Mouse (Mus musculus): ENCODE results near the gene Hsf2. TPM values are rescaled to one million over a fixed set of nuclear protein-coding genes. Genes with fewer than 3 reads are reported as not detected.
"Not testable (repeated sequence)": the region's sequence is repeated elsewhere in the genome, so short reads cannot be mapped to it uniquely, and the experiment has no call there.

The Hsf2 gene
- polyA plus RNA-seq, 1 experiment, result 32.1 TPM

DNA sequence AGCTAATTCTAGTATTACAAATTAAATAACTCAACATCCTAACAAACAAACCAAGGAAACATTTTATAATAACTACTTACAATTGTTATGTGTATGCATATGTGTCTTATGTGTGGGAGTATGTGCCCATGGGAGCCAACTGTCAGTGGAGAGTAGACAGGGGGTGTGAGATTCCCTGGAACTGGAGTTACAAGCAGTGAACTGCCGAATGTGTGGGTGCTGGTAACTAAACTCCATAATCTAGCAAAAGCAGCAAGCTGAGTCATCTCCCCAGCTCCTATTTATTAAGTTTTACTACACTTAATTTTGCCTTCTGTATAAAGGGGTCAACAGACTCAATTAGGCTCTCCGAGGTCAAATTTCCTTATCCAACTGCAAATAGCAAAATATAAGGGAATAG is 44.9 kb downstream of the Hsf2 start:
- no peak for TF ChIP-seq CTCF (IDR thresholded peaks at IDR 0.05; ENCODE audit: borderline replicate concordance, insufficient read depth, low read length)
- no peak for TF ChIP-seq POLR2A (IDR thresholded peaks at IDR 0.05; ENCODE audit: low read depth, low read length)
- Histone ChIP-seq H3K4me3 (ENCODE audit: insufficient read depth, low read length) (peak overlapping the region; percentile 49), H3K4me1 (ENCODE audit: control insufficient read depth, insufficient read depth, low read length) (no peaks in the 10 kb centered on the region), H3K27ac (ENCODE audit: insufficient read depth, low read length) (no peak overlapping the region)

DNA sequence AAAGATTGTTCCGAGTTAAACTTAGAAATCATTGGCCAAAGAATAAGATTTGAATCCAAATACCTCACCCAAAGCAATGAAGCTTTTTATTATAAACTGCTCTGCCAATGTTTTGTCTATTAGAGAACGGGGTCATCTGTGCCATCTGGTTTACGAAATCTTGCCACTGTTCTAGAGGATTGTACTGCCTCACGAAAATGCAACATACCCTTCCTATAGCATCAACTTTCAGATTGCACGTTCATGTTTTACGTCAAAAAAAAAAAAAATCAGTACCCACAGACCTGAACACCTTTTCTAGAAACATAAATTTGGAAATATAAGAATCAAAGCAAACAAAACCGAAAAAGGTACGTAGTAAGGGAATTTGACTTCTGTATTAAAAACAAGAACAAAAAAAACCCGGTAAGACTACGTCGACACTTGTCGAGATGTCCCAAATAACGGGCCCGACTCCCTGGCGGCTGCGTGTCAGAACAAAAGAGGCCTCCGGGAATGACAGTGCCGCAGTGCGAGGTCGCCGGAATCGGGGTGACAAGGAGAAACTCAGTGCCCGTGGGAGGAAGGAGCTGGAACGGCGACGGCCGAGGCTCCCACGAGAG is 45.5 kb downstream of the Hsf2 start:
- Histone ChIP-seq H3K4me3 (ENCODE audit: insufficient read depth, low read length) (peak overlapping the region; percentile 92), H3K27ac (ENCODE audit: insufficient read depth, low read length) (peak overlapping the region; percentile 79), H3K4me1 (ENCODE audit: control insufficient read depth, insufficient read depth, low read length) (no peaks in the 10 kb centered on the region)
- no peak for TF ChIP-seq POLR2A (IDR thresholded peaks at IDR 0.05; ENCODE audit: low read depth, low read length)
- no peak for TF ChIP-seq CTCF (IDR thresholded peaks at IDR 0.05; ENCODE audit: borderline replicate concordance, insufficient read depth, low read length)

DNA sequence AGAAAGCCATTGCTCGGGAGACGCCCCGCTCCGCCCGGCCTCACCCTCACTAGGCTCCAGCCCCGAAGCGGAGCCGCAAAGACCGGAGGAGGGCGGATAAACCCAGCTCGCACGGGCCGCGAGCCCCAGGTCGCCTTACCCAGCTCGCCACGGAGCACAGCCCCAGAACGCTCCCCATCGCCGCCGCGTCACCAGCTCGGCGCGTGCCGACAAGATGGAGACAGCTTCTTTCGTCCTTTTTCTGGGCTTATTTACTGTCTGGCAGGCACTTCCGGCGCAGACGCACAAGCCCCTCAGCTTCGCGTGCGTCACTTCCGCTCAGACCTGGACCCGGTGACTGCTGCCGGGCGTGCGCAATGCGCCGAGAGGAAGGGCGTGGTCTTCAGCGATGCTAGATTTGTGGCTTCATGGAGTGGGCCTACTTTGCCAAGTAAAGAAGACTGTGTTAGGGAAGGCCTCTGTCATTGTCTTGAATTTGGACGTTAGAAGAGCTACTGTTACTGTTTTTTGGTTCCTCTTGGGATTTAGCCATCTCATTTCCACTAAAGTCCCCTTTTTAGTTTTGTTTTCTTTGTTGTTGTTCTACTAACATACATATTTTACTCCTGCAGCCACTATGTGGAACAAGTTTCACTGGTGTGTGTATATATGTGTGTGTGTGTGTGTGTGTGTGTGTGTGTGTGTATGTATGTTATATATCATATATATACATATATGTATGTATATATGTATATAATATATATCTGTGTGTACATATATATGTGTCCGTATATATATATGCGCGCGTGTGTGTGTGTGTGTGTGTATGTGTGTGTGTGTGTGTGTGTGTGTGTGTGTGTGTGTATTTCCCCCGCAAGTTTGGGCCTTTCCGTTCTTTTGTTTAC is 46.3 kb downstream of the Hsf2 start, which contains the start of gene Serinc1:
Gene Serinc1, minus strand, starts transcription at position 313 of the 884 bp plus-strand sequence.
- H3K4me3 ChIP-seq (ENCODE audit: insufficient read depth, low read length), result peak within 1 kb of the TSS; percentile 92
- no peaks in the 10 kb centered on the region for H3K4me1 ChIP-seq (ENCODE audit: control insufficient read depth, insufficient read depth, low read length)
- TF ChIP-seq POLR2A (IDR thresholded peaks at IDR 0.05; ENCODE audit: low read depth, low read length) (peak; percentile 96), CTCF (IDR thresholded peaks at IDR 0.05; ENCODE audit: borderline replicate concordance, insufficient read depth, low read length) (no peak)
- H3K27ac ChIP-seq (ENCODE audit: insufficient read depth, low read length), result peak within 1 kb of the TSS; percentile 79

DNA sequence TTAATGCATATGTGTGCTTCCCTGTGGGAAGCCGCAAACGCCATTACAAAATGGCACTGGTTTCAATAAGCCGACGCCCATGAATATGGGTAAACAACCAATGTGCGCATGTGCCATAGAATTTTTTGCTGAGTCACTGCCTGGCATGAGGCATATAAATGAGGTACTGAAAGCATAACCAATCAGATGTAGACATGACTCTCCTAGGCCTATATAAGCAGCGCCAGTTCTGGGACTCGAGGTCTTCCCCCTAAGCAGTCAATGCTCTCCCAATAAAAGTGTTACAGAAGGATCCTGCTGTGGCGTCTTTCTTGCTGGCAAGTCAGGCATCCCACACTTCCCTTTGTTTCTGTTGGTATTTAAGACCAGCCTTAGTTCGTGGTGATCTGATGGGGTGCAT is 57.7 kb downstream of the Hsf2 start:
- H3K4me3 ChIP-seq (ENCODE audit: insufficient read depth, low read length); H3K4me1 ChIP-seq (ENCODE audit: control insufficient read depth, insufficient read depth, low read length); H3K27ac ChIP-seq (ENCODE audit: insufficient read depth, low read length): not testable (repeated sequence)

DNA sequence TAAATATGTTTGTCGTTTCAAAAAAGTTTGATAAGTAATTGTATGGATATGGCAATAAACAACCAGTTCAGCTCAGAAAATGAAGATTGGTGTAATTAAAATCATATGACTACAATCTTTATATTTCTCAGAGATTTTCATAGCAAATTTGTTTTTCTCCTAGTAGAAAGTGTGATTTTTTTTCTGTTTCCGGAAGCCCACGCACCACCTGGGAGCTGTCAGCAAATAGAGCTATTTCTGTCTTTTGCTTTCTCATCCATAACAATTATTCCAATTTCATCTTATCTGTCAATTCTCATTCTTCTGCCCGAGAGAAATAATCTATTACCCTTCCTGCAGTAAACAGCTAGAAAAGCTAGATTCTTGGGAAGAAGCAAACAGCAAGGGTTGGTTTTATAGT is 63.4 kb downstream of the Hsf2 start:
- no peak overlapping the region for H3K4me3 ChIP-seq (ENCODE audit: insufficient read depth, low read length)
- no peak for TF ChIP-seq CTCF (IDR thresholded peaks at IDR 0.05; ENCODE audit: borderline replicate concordance, insufficient read depth, low read length)
- no peak for TF ChIP-seq POLR2A (IDR thresholded peaks at IDR 0.05; ENCODE audit: low read depth, low read length)
- no peaks in the 10 kb centered on the region for H3K4me1 ChIP-seq (ENCODE audit: control insufficient read depth, insufficient read depth, low read length)
- no peak overlapping the region for H3K27ac ChIP-seq (ENCODE audit: insufficient read depth, low read length)

DNA sequence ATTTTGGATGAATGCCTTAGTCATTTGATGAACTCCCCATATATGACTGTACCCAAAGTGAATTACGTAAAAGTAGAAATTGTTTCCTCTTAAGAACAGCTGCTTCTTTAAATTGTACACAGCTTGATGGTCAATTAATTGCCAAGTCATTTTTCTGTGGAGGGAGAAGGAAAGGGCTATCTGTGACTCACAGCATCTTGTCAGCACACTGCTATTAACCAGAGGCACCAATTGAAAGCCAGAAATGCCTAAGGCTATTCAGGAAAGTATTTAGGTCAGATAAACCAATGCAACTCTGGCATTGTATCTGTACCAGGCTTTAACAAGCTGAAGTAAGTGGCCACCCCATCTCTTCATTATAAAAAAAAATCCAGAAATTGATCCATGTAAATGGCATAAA is 67.5 kb downstream of the Hsf2 start:
- no peaks in the 10 kb centered on the region for H3K4me1 ChIP-seq (ENCODE audit: control insufficient read depth, insufficient read depth, low read length)
- no peak overlapping the region for H3K27ac ChIP-seq (ENCODE audit: insufficient read depth, low read length)
- TF ChIP-seq CTCF (IDR thresholded peaks at IDR 0.05; ENCODE audit: borderline replicate concordance, insufficient read depth, low read length) (no peak), POLR2A (IDR thresholded peaks at IDR 0.05; ENCODE audit: low read depth, low read length) (no peak)
- no peak overlapping the region for H3K4me3 ChIP-seq (ENCODE audit: insufficient read depth, low read length)

DNA sequence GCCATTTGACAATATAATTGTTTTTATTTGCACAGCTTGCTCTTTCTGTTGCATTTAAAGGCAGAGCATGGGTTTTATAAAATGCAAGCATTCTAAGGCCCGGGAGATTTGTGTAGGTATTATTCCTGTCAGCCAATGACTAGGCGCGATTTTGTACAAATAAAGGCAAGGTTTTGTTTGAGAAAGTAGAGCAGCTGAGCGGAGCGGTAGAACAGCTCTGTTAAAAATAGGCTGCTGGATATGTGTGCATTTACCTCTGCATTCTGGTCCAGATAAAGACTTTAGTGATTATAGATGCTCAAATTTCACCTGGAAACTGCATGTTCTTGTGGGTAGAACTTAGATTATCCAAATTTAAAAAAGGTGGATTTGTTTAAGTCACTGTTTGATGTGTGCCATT is 71.4 kb downstream of the Hsf2 start:
- H3K4me3 ChIP-seq (ENCODE audit: insufficient read depth, low read length), result no peak overlapping the region
- H3K27ac ChIP-seq (ENCODE audit: insufficient read depth, low read length), result no peak overlapping the region
- no peaks in the 10 kb centered on the region for H3K4me1 ChIP-seq (ENCODE audit: control insufficient read depth, insufficient read depth, low read length)
- TF ChIP-seq CTCF (IDR thresholded peaks at IDR 0.05; ENCODE audit: borderline replicate concordance, insufficient read depth, low read length), result no peak
- no peak for TF ChIP-seq POLR2A (IDR thresholded peaks at IDR 0.05; ENCODE audit: low read depth, low read length)

Other genes with a start within 250 kb of the Hsf2 start
- gene Serinc1, start 46.1 kb downstream of the Hsf2 start, polyA plus RNA-seq (2011; ENCODE audit: insufficient read length, low read depth, missing spikeins), result 303 and 328 TPM in 2 replicates
- not detected in 2 replicates for gene Pkib, start 145.6 kb downstream of the Hsf2 start, polyA plus RNA-seq (2011; ENCODE audit: insufficient read length, low read depth, missing spikeins)

Data from embryonic fibroblast, embryonic 13.5 days (primary cell).